Mouse (Mus musculus): ENCODE data around the gene Aldh1l1.

Aldh1l1 gene

DNA sequence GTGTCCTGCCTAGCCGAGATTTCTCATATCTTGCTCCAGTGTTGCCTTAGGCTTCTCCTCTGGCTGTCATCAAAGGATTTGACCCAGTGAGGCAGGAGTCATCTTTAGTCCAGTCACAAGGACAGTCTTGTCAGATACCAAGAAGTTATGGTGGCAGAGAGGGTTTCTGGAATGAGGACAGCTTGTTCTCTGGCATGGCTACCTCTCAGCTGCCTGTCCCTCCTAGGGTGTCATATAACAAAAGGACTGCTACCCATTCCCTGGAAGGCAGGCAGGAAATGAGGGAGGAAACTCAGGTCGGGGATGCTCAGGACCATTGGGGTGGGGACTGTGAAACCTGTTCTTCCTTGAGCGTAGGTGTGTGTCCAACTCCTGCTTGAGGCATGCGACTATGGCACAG lies 14.1 kb upstream of the Aldh1l1 start:
- in situ Hi-C loops (cut with MboI), result no loop called here

DNA sequence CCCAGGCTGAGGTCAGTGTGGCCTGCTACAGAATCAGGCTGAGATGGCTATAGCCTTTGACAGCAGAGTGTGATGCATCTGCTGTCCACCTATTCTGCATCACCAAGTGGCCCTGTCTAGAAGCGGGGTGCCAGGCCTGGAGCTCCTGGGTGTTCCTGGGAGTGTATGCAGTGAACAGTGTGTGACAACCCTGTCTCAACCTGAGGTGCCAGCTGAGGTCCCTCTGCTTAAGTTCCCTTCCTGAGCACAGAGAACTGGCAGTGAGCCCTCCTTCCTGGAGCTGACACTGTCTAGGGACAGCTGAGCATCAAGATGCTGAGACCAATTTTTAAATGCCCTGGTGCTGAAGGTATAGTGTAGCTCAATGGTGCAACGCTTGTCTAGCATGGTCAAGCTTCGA lies 13.5 kb upstream of the Aldh1l1 start:
- in situ Hi-C loops (cut with MboI), result no loop called here

- in situ Hi-C loops (cut with MboI), result no loop called here
Observed at GRCm38 (mm10) chr6:90473630-90474360, 12.4 kb upstream of the Aldh1l1 start.

GRCm38 (mm10) chr6:90474361-90474750 lies 11.9 kb upstream of the Aldh1l1 start:
- in situ Hi-C loops (cut with MboI), result no loop called here

DNA sequence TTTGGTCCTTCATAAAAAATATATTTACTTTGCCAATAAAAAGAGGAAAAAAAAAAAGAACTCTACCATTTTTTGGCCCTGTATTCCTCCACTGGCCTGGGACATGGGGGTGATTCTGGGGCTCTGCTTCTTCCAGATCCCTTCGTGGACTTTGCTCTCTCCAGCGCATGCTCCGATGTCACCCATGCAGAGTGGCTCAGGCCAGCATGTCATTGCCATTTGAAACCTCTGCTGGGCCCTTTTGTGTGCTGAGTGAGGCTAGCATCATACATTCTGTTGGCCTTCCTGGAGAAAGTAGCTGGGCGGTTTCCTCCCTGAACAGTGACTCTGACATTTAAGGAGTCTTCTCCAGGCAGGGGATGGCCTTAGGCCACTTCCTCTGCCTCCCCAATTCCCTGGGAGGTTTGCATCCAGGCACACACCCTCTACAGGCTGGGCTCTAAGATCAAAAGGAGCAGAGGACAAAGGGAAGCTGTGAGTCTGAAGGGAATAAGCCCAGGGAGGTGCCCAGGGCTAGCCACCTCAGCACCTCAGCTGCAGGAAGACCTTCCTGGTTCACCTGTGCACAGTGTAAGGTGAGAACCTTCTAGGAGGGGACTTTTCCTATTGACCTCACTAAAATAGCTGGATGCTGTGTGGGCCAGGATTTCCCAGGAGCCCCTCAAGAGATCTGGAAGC lies 10.9 kb upstream of the Aldh1l1 start:
- in situ Hi-C loops (cut with MboI), result no loop called here

DNA sequence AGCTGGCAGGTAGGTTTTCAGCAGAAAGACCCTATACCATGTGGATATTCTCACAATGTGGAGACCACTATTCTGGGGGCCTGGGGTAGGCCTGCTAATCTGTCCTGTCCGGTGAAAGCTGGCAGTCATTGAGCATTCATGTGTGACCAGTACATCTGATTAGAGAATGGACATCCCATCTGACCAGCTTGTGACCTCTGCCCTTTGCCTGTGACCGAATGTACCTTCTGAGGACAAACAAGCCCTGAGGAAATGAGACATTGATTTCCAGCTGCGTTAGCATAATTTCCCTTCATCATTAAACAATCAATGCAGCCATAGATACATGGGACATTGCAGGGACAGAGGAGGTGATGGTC lies 10.4 kb upstream of the Aldh1l1 start:
- in situ Hi-C loops (cut with MboI), result no loop called here

GRCm38 (mm10) chr6:90476941-90477518 lies 9.2 kb upstream of the Aldh1l1 start:
- in situ Hi-C loops (cut with MboI), result no loop called here

GRCm38 (mm10) chr6:90484249-90484648 lies 2.0 kb upstream of the Aldh1l1 start:
- in situ Hi-C loops (cut with MboI), result no loop called here

DNA sequence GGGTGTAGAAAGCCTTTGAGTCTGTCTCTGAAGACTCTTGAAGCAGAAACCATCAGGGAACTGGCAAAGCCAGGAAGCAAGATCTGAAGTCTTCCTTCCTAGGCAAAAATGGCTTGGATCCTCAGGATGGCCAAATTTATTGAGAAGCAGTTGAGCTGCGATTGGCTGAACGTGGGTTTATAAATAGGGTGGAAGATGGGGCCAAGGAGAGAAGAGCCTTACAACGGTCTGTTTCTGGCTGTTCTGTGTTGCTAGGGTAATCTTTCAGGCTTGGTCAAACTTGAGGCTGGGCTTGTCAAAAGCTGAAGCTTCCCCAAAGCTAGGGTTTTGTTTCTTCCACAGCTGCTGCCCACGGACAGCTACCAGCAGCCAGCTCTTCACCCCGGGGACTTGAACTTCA lies 1.4 kb upstream of the Aldh1l1 start:
- in situ Hi-C loops (cut with MboI), result no loop called here

DNA sequence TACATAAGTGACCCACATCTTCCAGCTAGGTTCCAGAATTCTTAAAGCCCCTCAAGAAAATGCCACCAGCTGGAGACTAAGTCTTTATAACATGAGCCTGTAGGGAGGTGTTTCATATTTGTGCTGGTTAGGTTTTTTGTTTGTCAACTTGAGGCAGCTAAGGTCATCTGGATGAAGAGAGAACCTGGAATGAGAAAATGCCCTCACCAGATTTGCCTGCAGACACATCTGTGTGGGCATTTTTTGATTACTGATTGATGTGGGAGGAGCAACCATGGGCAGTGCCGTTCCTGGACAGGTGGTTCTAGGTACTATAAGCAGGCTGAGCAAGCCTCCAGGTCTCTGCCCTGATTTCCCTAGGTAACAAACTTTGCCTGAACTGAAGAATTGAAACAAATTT lies 1.3 kb downstream of the Aldh1l1 start:
- in situ Hi-C loops (cut with MboI), result no loop called here

DNA sequence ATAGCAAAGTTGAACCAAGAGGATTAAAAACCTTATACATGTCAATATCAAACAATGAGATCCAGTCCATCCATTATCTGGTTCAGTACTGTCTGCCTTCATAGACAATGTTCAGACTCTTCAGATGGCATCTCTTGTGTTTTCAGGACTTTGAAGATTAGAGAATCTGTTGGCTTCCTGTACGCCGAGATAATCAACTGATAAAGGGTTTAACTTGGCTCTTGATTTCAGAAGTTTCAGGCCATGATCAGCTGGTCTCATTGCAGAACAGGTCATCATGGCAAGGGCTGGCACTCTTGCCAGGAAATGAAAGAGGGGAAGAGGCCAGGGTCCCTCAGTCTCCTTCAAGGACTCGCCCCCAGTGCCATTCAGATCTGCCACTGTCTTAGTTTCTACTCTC lies 3.3 kb downstream of the Aldh1l1 start:
- in situ Hi-C loops (cut with MboI), result no loop called here

DNA sequence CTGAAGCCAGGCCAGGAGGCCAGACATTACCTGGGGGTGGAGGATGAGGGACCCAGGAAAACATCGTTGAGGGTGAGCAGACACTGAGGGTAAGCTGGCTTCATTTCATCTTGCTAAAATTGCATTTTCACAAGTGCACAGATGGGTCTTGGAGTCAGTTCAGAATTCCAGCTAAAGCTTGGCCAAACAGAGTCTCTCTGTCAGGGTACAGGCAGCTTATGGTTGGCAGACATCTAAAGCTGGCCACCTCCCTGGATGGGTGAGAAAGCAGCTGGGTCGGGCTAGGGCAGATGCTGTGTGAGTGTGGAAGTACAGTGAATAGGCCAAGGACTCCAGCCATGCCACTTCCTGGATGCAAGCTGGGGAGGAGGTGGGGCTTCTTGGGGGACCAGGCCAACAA lies 4.7 kb downstream of the Aldh1l1 start:
- in situ Hi-C loops (cut with MboI), result no loop called here

GRCm38 (mm10) chr6:90491956-90492744 lies 5.9 kb downstream of the Aldh1l1 start:
- in situ Hi-C loops (cut with MboI), result no loop called here

GRCm38 (mm10) chr6:90494155-90494554 lies 7.9 kb downstream of the Aldh1l1 start:
- in situ Hi-C loops (cut with MboI), result no loop called here

- in situ Hi-C loops (cut with MboI), result no loop called here
Observed at GRCm38 (mm10) chr6:90494566-90494965, 8.3 kb downstream of the Aldh1l1 start.

DNA sequence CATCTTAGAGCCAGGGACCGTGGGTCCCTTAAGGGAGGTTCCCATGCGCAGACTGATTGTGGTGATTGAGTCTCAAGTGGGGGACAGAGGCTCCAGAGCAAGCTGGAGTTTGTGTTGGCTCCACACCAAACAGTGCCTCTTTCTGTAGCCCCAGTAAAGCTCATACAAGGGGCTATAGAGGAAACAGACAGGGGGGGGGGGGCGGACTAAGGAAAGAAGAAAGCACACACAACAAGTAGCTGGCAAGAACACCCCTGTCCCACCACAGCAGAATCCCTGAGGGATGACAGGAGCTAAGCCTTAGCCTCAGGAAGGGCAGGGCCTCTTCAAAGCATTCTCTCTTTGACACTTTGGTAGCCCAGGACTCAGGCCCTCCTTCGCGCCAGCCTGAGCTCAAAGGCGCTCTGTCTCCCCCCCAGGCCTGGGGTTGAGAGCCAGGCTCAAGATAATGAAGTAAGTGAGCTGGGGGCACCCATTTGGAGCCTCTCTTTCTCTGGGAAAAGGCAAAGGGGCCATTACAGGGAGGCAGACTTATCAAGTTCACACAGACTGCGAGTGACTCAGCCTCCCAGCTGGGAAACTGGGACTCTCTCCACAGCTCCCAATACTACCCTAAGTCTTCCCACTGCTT lies 9.2 kb downstream of the Aldh1l1 start:
- in situ Hi-C loops (cut with MboI), result no loop called here

- in situ Hi-C loops (cut with MboI), result no loop called here
Observed at GRCm38 (mm10) chr6:90496217-90496616, 10.0 kb downstream of the Aldh1l1 start.

GRCm38 (mm10) chr6:90499509-90499908 lies 13.3 kb downstream of the Aldh1l1 start:
- in situ Hi-C loops (cut with MboI), result no loop called here

GRCm38 (mm10) chr6:90501222-90501940 lies 15.2 kb downstream of the Aldh1l1 start:
- in situ Hi-C loops (cut with MboI), result no loop called here

GRCm38 (mm10) chr6:90505906-90506305 lies 19.7 kb downstream of the Aldh1l1 start:
- in situ Hi-C loops (cut with MboI), result no loop called here

GRCm38 (mm10) chr6:90506673-90507311 lies 20.6 kb downstream of the Aldh1l1 start:
- in situ Hi-C loops (cut with MboI), result no loop called here

Data from mature B cell (primary cell).